Mouse (Mus musculus) intestine, embryonic 15.5 days (tissue): ENCODE measurements around the gene Olfr389. TPM values are rescaled to one million over a fixed set of nuclear protein-coding genes. Genes with fewer than 3 reads are reported as not detected.

Experiments used
- ATAC-seq: fragments of 200-750 bp; cut with Nextera tagmentation; 2 replicates; pipeline ENCODE4 v1.8.0; 2017; ENCODE audit warnings: moderate TSS enrichment, moderate library complexity
- H3K27ac ChIP-seq: fragments of 300-500 bp; sonication (generic); 2 replicates; pipeline ENCODE4 v1.5.1; 2015; ENCODE audit warnings: mild to moderate bottlenecking, inconsistent platforms
- H3K27me3 ChIP-seq: fragments of 300-500 bp; sonication (generic); replicated peaks from 2 replicates; pipeline ENCODE4 v1.6.1; 2015; ENCODE audit warnings: inconsistent platforms
- H3K36me3 ChIP-seq: fragments of 300-500 bp; sonication (generic); 2 replicates; pipeline ENCODE4 v1.6.1; 2015; ENCODE audit warnings: inconsistent platforms
- H3K4me1 ChIP-seq: fragments of 300-500 bp; sonication (generic); replicated peaks from 2 replicates; pipeline ENCODE4 v1.6.1; 2015; ENCODE audit warnings: inconsistent platforms
- H3K4me2 ChIP-seq: fragments of 300-500 bp; sonication (generic); replicated peaks from 2 replicates; pipeline ENCODE4 v1.6.1; 2015; ENCODE audit warnings: mild to moderate bottlenecking, inconsistent platforms
- H3K4me3 ChIP-seq: fragments of 300-500 bp; sonication (generic); replicated peaks from 2 replicates; pipeline ENCODE4 v1.5.1; 2015; ENCODE audit warnings: inconsistent platforms
- H3K9ac ChIP-seq: fragments of 300-500 bp; sonication (generic); 2 replicates; pipeline ENCODE4 v1.6.1; 2015; ENCODE audit warnings: inconsistent platforms
- H3K9me3 ChIP-seq: fragments of 300-500 bp; sonication (generic); 2 replicates; pipeline ENCODE4 v1.6.1; 2016; ENCODE audit warnings: inconsistent platforms
- WGBS: fragments of 180-500 bp; shearing (Covaris S2); methylation state at CpG from one replicate; pipeline ENCODE4 v1.1.7; 2015; 5-methylcytosine and 5-hydroxymethylcytosine counted together
- polyA plus RNA-seq: library from polyadenylated mRNA; unstranded; fragments of >200 nt; fragmentation: Nextera tagmentation; extraction: Ambion mirVana; gene quantifications from 2 replicates; pipeline ENCODE4 v1.2.1, GENCODE M21; 2015

The Olfr389 gene
- polyA plus RNA-seq = not detected in 2 replicates

DNA sequence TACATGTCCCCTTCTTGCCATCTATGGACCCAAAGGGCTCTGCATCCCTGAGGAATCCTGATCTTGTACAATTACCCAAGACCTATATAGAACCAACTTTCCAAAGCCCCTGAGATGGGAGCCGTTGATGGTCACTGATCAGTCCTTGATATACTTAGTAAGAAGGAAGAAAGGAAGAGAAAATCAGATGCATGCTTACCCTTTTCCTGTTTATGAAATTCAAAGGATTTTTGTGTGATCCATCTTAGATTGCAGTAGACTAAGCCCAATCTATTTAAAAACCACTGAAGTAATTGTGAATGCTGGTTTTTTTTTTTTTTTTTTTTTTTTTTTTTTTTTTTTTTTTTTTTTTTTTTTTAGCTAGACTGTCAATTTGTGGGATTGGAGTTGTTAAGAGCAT, at the start of gene Olfr389:
TSS of gene Olfr389 (minus strand) at position 101 of the 400 bp plus-strand sequence.
- H3K4me3 ChIP-seq = no peak within 1 kb of the TSS
- no peak within 1 kb of the TSS for H3K27ac ChIP-seq
- no peak within 1 kb of the TSS for H3K4me2 ChIP-seq
- no peaks in the 10 kb centered on the region for H3K27me3 ChIP-seq
- H3K9ac ChIP-seq = no peak within 1 kb of the TSS
- H3K9me3 ChIP-seq = no peaks in the 10 kb centered on the region
- H3K36me3 ChIP-seq = no peaks in the 10 kb centered on the region
- H3K4me1 ChIP-seq = no peaks in the 10 kb centered on the region
- ATAC-seq = no peak
- WGBS = 84% methylated on average over 1 of the region's 1 CpGs

DNA sequence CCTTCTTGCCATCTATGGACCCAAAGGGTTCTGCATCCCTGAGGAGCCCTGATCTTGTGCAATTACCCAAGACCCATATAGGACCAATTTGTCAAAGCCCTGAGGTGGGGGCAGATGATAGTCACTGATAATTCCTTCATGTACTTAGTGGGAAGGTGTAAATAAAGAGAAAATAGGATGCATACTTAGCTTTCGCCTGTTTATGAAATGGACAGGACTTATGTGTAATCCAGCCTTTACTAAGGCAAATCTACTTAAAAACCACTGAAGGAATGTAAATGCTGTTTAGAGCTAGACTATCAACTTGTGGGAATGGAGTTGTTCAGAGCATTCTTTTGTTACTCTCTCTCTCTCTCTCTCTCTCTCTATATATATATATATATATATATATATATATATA, 36.4 kb upstream of the Olfr389 start, which contains the start of gene Olfr392:
TSS of gene Olfr392 (minus strand) at position 101 of the 400 bp plus-strand sequence.
- 89% methylated on average over 1 of the region's 1 CpGs for WGBS
- no peak within 1 kb of the TSS for H3K4me3 ChIP-seq
- ATAC-seq = no peak
- H3K27me3 ChIP-seq = no peaks in the 10 kb centered on the region
- no peaks in the 10 kb centered on the region for H3K9me3 ChIP-seq
- H3K36me3 ChIP-seq = no peaks in the 10 kb centered on the region
- no peak within 1 kb of the TSS for H3K4me2 ChIP-seq
- no peak within 1 kb of the TSS for H3K9ac ChIP-seq
- no peak within 1 kb of the TSS for H3K27ac ChIP-seq
- H3K4me1 ChIP-seq = no peaks in the 10 kb centered on the region

DNA sequence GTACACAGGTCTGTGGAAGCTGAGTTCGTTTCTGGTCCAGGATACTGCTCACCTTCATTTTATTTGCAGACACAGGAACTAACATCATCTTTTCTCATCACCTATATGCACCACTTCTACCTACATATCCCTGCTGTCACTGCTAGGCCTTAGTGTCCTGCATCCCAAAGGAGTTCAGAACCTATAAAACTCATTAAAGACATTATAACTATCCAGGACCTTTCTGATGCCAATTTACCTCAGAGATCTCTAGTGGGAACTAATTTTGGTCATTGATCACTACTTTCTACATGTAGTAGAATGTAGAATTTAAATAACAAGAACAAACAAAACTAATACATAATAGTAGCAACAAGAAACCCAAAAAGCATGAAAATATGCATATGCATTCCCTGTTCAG, 22.4 kb upstream of the Olfr389 start, which contains the start of gene Olfr391-ps:
TSS of gene Olfr391-ps (minus strand) at position 101 of the 400 bp plus-strand sequence.
- no peak for ATAC-seq
- Histone ChIP-seq H3K4me2 (no peak within 1 kb of the TSS), H3K4me3 (no peak within 1 kb of the TSS), H3K4me1 (no peaks in the 10 kb centered on the region), H3K27ac (no peak within 1 kb of the TSS), H3K27me3 (no peaks in the 10 kb centered on the region), H3K9ac (no peak within 1 kb of the TSS), H3K36me3 (no peaks in the 10 kb centered on the region), H3K9me3 (no peaks in the 10 kb centered on the region)
- WGBS = 24% methylated on average over 1 of the region's 1 CpGs

DNA sequence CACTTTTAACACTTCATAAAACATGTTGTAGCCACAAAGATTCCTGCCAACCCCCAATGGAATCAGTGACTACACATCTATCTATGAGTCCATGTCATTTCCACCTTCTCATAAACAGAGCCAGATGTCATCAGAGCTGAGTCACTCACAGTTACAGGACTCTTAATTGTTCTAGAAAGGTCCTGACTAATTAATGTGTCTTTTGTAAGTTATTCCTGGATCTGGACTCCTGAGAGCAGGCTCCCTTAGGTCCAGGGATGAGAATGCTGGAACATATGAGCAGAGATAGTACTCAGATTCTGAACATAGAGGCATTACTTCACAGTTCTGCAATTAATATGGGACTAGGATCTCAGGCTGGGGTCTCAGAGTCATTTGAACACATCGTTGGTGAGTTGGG, 2.2 kb upstream of the Olfr389 start, which contains the start of gene Olfr390:
TSS of gene Olfr390 (plus strand) at position 301 of the 400 bp plus-strand sequence.
- Histone ChIP-seq H3K4me3 (no peak within 1 kb of the TSS), H3K36me3 (no peaks in the 10 kb centered on the region), H3K27me3 (no peaks in the 10 kb centered on the region), H3K4me2 (no peak within 1 kb of the TSS), H3K27ac (no peak within 1 kb of the TSS), H3K9me3 (no peaks in the 10 kb centered on the region), H3K9ac (no peak within 1 kb of the TSS), H3K4me1 (no peaks in the 10 kb centered on the region)
- WGBS = 65% methylated on average over 1 of the region's 1 CpGs
- ATAC-seq = no peak

DNA sequence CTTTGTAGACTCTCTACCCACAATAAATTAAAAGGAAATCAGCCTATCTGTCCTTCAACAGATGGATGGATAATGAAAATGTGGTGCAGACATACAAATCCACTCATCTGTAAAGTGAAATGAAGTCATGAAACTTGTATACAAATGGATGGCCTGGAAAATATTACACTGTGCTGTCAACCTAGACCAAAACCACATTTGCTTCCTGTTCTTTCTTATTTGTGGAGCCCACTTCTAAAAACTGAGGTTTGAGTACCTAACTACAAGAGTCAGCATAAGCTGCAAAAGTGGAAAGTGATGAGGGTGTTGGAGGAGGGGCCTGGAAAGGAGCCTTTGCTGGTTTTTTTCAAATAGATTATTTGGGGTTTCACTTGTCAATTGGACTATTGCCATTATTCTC, 21.4 kb downstream of the Olfr389 start:
- Histone ChIP-seq H3K4me1 (no peaks in the 10 kb centered on the region), H3K27ac (no peak overlapping the region), H3K4me2 (no peak overlapping the region), H3K4me3 (no peak overlapping the region), H3K27me3 (no peaks in the 10 kb centered on the region), H3K9me3 (no peaks in the 10 kb centered on the region), H3K9ac (no peak overlapping the region), H3K36me3 (no peaks in the 10 kb centered on the region)
- no peak for ATAC-seq

Other genes with a start within 250 kb of the Olfr389 start
- not detected in 2 replicates for gene Olfr385, start 187.7 kb downstream of the Olfr389 start, polyA plus RNA-seq
- not detected in 2 replicates for gene Olfr384, start 182.1 kb downstream of the Olfr389 start, polyA plus RNA-seq
- gene Zfp735, start 91.9 kb downstream of the Olfr389 start, polyA plus RNA-seq = not detected in 2 replicates
- not detected in 2 replicates for gene Olfr390, start 2.3 kb upstream of the Olfr389 start, polyA plus RNA-seq
- gene Olfr391-ps, start 22.3 kb upstream of the Olfr389 start, polyA plus RNA-seq = not detected in 2 replicates
- gene Olfr392, start 36.3 kb upstream of the Olfr389 start, polyA plus RNA-seq = not detected in 2 replicates
- not detected in 2 replicates for gene Olfr393, start 70.7 kb upstream of the Olfr389 start, polyA plus RNA-seq
- not detected in 2 replicates for gene Olfr394, start 110.1 kb upstream of the Olfr389 start, polyA plus RNA-seq
- not detected in 2 replicates for gene Olfr395, start 128.6 kb upstream of the Olfr389 start, polyA plus RNA-seq
- gene Olfr23, start 156.0 kb upstream of the Olfr389 start, polyA plus RNA-seq = not detected in 2 replicates
- not detected in 2 replicates for gene Olfr397, start 180.1 kb upstream of the Olfr389 start, polyA plus RNA-seq
- not detected in 2 replicates for gene Olfr398, start 209.7 kb upstream of the Olfr389 start, polyA plus RNA-seq